Mouse (Mus musculus) MEL (cell line): ENCODE results near the gene Crb1. TPM values are rescaled to one million over a fixed set of nuclear protein-coding genes. Genes with fewer than 3 reads are reported as not detected.

Experiments used
- DNase-seq: peaks from one replicate; pipeline ENCODE4 v3.0.0; 2011; ENCODE audit warnings: low read depth, low spot score
- H3K27ac ChIP-seq: 2 replicates; pipeline ENCODE4 v1.5.1; 2012; ENCODE audit warnings: low read depth, mild to moderate bottlenecking, control low read depth, low read length, moderate library complexity; ENCODE audit not compliant: control insufficient read depth
- H3K27me3 ChIP-seq, 2 experiments: fragments of 150-350 bp in 1 of 2; sonication (generic) in 1 of 2; 2 replicates each; pipeline ENCODE4 v1.6.1; 2012; ENCODE audit warnings: low read length in 2 of 2, mild to moderate bottlenecking in 2 of 2, improper control_type of control experiment in 1 of 2, moderate library complexity in 1 of 2; ENCODE audit not compliant: insufficient read depth in 2 of 2, control insufficient read depth in 1 of 2
- H3K36me3 ChIP-seq, 2 experiments: 2 replicates each; pipeline ENCODE4 v1.6.1; 2012 to 2014; ENCODE audit warnings: low read length in 2 of 2, improper control_type of control experiment in 1 of 2, inconsistent platforms in 1 of 2, mild to moderate bottlenecking in 1 of 2; ENCODE audit not compliant: insufficient read depth in 2 of 2, control insufficient read depth in 1 of 2
- H3K4me1 ChIP-seq, 2 experiments: fragments of 150-350 bp in 1 of 2; sonication (generic) in 1 of 2; 2 replicates each; pipeline ENCODE4 v1.6.1; 2012; ENCODE audit warnings: low read length in 2 of 2, improper control_type of control experiment in 1 of 2, mild to moderate bottlenecking in 1 of 2; ENCODE audit not compliant: insufficient read depth in 2 of 2, control insufficient read depth in 1 of 2
- H3K4me3 ChIP-seq, 2 experiments: fragments of 150-350 bp in 1 of 2; sonication (generic) in 1 of 2; 2 replicates each; pipeline ENCODE4 v1.5.1; 2012; ENCODE audit warnings: low read depth in 2 of 2, low read length in 2 of 2, mild to moderate bottlenecking in 2 of 2, moderate library complexity in 2 of 2, control low read depth in 1 of 2, improper control_type of control experiment in 1 of 2; ENCODE audit not compliant: control insufficient read depth in 1 of 2, insufficient read depth in 1 of 2
- H3K79me2 ChIP-seq: 2 replicates; pipeline ENCODE4 v1.6.1; 2012; ENCODE audit warnings: mild to moderate bottlenecking, low read length, moderate library complexity; ENCODE audit not compliant: control insufficient read depth, poor library complexity, insufficient read depth
- H3K9ac ChIP-seq: 2 replicates; pipeline ENCODE4 v1.6.1; 2012; ENCODE audit warnings: low read depth, mild to moderate bottlenecking, control low read depth, low read length, moderate library complexity; ENCODE audit not compliant: control insufficient read depth, poor library complexity, severe bottlenecking
- H3K9me3 ChIP-seq: fragments of 150-350 bp; sonication (generic); replicated peaks from 2 replicates; pipeline ENCODE4 v1.6.1; 2012; ENCODE audit warnings: mild to moderate bottlenecking, low read length, improper control_type of control experiment, moderate library complexity; ENCODE audit not compliant: insufficient read depth
- CHD2 ChIP-seq: IDR thresholded peaks from 2 replicates; pipeline ENCODE4 v1.6.1; 2011; ENCODE audit warnings: low read length, improper control_type of control experiment
- CTCF ChIP-seq, 3 experiments: IDR thresholded peaks in 2 of 3; conservative IDR thresholded peaks in 1 of 3; 2 replicates each; pipeline ENCODE4 v1.5.1; 2011 to 2012; ENCODE audit warnings: low read length in 3 of 3, low read depth in 2 of 3, mild to moderate bottlenecking in 2 of 3, improper control_type of control experiment in 1 of 3, inconsistent platforms in 1 of 3, mixed read lengths in 1 of 3, moderate library complexity in 1 of 3; ENCODE audit not compliant: control insufficient read depth in 1 of 3, insufficient read depth in 1 of 3, poor library complexity in 1 of 3, severe bottlenecking in 1 of 3
- E2F4 ChIP-seq: IDR thresholded peaks from 2 replicates; pipeline ENCODE4 v1.6.1; 2011; ENCODE audit warnings: low read depth, low read length, improper control_type of control experiment, borderline replicate concordance
- GABPA ChIP-seq: IDR thresholded peaks from 2 replicates; pipeline ENCODE4 v1.6.1; 2012; ENCODE audit warnings: low read depth, mild to moderate bottlenecking, inconsistent platforms, low read length, improper control_type of control experiment, moderate library complexity
- GATA1 ChIP-seq: IDR thresholded peaks from 2 replicates; pipeline ENCODE4 v1.6.1; 2011; ENCODE audit warnings: low read depth, low read length, improper control_type of control experiment
- HCFC1 ChIP-seq: IDR thresholded peaks from 2 replicates; pipeline ENCODE4 v1.6.1; 2012; ENCODE audit warnings: low read depth, mild to moderate bottlenecking, inconsistent platforms, low read length, improper control_type of control experiment, moderate library complexity
- JUND ChIP-seq: IDR thresholded peaks from 2 replicates; pipeline ENCODE4 v1.6.1; 2011; ENCODE audit warnings: low read depth, mild to moderate bottlenecking, improper control_type of control experiment, low read length
- MAFK ChIP-seq: IDR thresholded peaks from 2 replicates; pipeline ENCODE4 v1.6.1; 2011; ENCODE audit warnings: low read depth, mild to moderate bottlenecking, low read length, improper control_type of control experiment, borderline replicate concordance
- MAX ChIP-seq: IDR thresholded peaks from 2 replicates; pipeline ENCODE4 v1.6.1; 2011; ENCODE audit warnings: low read length, improper control_type of control experiment
- MAZ ChIP-seq: IDR thresholded peaks from 2 replicates; pipeline ENCODE4 v1.6.1; 2012; ENCODE audit warnings: low read depth, mild to moderate bottlenecking, inconsistent platforms, low read length, improper control_type of control experiment
- MYB ChIP-seq: IDR thresholded peaks from 2 replicates; pipeline ENCODE4 v1.6.1; 2011; ENCODE audit warnings: mild to moderate bottlenecking, low read depth, low read length, improper control_type of control experiment
- MYC ChIP-seq: IDR thresholded peaks from 2 replicates; pipeline ENCODE4 v1.6.1; 2011; ENCODE audit warnings: low read depth, mild to moderate bottlenecking, low read length, improper control_type of control experiment, moderate library complexity
- NELFE ChIP-seq: IDR thresholded peaks from 2 replicates; pipeline ENCODE4 v1.6.1; 2011; ENCODE audit warnings: low read depth, low read length, improper control_type of control experiment
- POLR2AphosphoS2 ChIP-seq: IDR thresholded peaks from 2 replicates; pipeline ENCODE4 v1.6.1; 2011; ENCODE audit warnings: low read length, improper control_type of control experiment
- POLR2AphosphoS5 ChIP-seq: IDR thresholded peaks from 2 replicates; pipeline ENCODE4 v1.6.1; 2012; ENCODE audit warnings: low read depth, borderline replicate concordance, mild to moderate bottlenecking, inconsistent platforms, low read length, moderate library complexity, mixed read lengths
- RAD21 ChIP-seq: IDR thresholded peaks from 2 replicates; pipeline ENCODE4 v1.6.1; 2011; ENCODE audit warnings: mild to moderate bottlenecking, low read depth, low read length, improper control_type of control experiment
- TBP ChIP-seq: IDR thresholded peaks from 2 replicates; pipeline ENCODE4 v1.8.0; 2011; ENCODE audit warnings: low read depth, low read length, improper control_type of control experiment
- USF1 ChIP-seq: IDR thresholded peaks from 2 replicates; pipeline ENCODE4 v1.6.1; 2014; ENCODE audit warnings: low read depth, mild to moderate bottlenecking, inconsistent platforms, low read length, improper control_type of control experiment, moderate library complexity
- ZMIZ1 ChIP-seq: IDR thresholded peaks from 2 replicates; pipeline ENCODE4 v1.6.1; 2012; ENCODE audit warnings: low read depth, mild to moderate bottlenecking, inconsistent platforms, low read length, improper control_type of control experiment, moderate library complexity
- polyA plus RNA-seq, 2 experiments: library from polyadenylated mRNA; stranded (reverse) in 1 of 2; unstranded in 1 of 2; fragments of >175 nt in 1 of 2; fragments of >200 nt in 1 of 2; gene quantifications; 2 replicates each; pipeline versions ENCODE4 v1.2.1 to v1.2.4; 2012; ENCODE audit warnings: low replicate concordance in 2 of 2, low read depth in 1 of 2; ENCODE audit not compliant: insufficient read length in 2 of 2, insufficient read depth in 1 of 2, missing spikeins in 1 of 2
- total RNA-seq: library from RNA; depleted of rRNA; stranded (reverse); fragments of 300-350 nt; gene quantifications from 2 replicates; pipeline ENCODE4 v1.2.3, GENCODE M21; 2012; rRNA removed

The Crb1 gene
- total and polyA plus RNA-seq, 3 experiments = not detected

- Histone ChIP-seq H3K27me3 (no peaks in the 10 kb centered on the region), H3K79me2 (no peaks in the 10 kb centered on the region), H3K9me3 (no peaks in the 10 kb centered on the region), H3K4me1 (no peaks in the 10 kb centered on the region), H3K36me3 (no peaks in the 10 kb centered on the region), H3K4me3 (no peak overlapping the region), H3K9ac (no peak overlapping the region), H3K27ac (no peak overlapping the region)
- no peak for DNase-seq
- TF ChIP-seq HCFC1 (no peak), MYB (no peak), CHD2 (no peak), CTCF (IDR thresholded peaks at IDR 0.05 in 2 of 3, conservative IDR thresholded peaks at IDR 0.05 in 1 of 3; ENCODE audit: control insufficient read depth in 1 of 3, insufficient read depth in 1 of 3, low read depth in 2 of 3, low read length in 3 of 3, poor library complexity in 1 of 3, severe bottlenecking in 1 of 3) (no peak), MAX (no peak), E2F4 (no peak), POLR2AphosphoS5 (no peak), MAZ (no peak), MYC (no peak), POLR2AphosphoS2 (no peak), JUND (no peak), RAD21 (no peak), USF1 (no peak), MAFK (no peak), ZMIZ1 (no peak), NELFE (no peak), GABPA (no peak), TBP (no peak), GATA1 (no peak)
Measured at GRCm38 (mm10) chr1:139153006-139153405, 223.9 kb downstream of the Crb1 start.

Other genes starting within 250 kb of the Crb1 start
- 8.4 and 9.3 TPM in 2 replicates for gene Zbtb41, start 45.2 kb upstream of the Crb1 start, total RNA-seq
- gene Zbtb41, start 45.2 kb upstream of the Crb1 start, polyA plus RNA-seq = 1 to 10 TPM in 1 of 2 experiments, not detected in 1; 7.6 TPM
- gene Aspm, start 77.7 kb upstream of the Crb1 start, total RNA-seq = 15.1 and 19.4 TPM in 2 replicates
- gene Aspm, start 77.7 kb upstream of the Crb1 start, polyA plus RNA-seq = 100 to 1,000 TPM in 1 of 2 experiments, 10 to 100 TPM in 1; 15.1 to 137 TPM
- not detected in 2 replicates for gene F13b, start 124.6 kb upstream of the Crb1 start, total RNA-seq
- not detected for gene F13b, start 124.6 kb upstream of the Crb1 start, polyA plus RNA-seq
- not detected in 2 replicates for gene Cfhr1, start 183.2 kb upstream of the Crb1 start, total RNA-seq
- gene Cfhr1, start 183.2 kb upstream of the Crb1 start, polyA plus RNA-seq = not detected